Mouse (Mus musculus) layer of hippocampus, adult 11-12 months (tissue): ENCODE measurements around the gene Crb3.

Experiments
- DNase-seq: peaks from one replicate; pipeline ENCODE4 v3.0.0; 2022; ENCODE audit warnings: low spot score

Gene Crb3

DNA sequence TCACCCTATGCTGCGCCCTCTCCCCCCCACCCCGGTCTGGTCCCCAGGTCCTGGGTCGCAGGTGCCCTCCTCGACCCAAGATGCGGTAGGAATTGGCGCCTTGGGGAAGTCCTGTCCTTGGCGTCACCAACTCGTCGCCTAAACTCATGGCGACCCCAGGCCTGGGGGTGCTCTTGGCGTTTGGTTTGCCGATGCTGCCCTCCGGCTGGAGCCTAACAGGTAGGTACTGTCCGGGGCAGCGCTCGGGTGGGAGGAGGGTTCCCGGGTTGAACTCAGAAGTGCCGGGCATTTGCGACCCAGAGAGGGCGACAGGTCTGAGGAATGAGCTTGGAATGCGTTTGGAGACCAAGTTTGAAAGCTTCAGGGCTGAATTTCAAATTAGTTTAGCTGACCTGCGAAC is 3.6 kb downstream of the Crb3 start:
- DNase-seq, result no peak

DNA sequence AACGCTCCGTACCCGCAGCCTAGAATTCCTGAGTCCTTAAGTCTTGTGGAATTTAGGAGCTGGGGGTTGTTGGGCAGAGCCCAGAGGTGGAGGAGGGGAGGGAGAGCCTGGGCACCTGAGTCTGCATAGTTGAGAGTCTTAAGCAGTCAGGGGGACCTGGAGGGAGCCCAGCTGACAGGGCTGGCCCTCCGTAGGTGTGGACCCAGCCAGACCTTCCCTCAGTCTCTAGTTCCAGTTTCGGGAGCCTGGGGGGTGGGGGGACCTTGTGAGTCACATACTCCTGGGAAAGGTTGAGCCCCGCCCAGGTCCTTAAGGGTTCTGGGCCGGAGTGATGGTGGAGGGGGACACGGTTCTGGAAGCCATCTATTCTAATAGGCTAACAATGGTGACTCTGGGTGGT is 4.1 kb downstream of the Crb3 start:
- DNase-seq, result no peak

DNA sequence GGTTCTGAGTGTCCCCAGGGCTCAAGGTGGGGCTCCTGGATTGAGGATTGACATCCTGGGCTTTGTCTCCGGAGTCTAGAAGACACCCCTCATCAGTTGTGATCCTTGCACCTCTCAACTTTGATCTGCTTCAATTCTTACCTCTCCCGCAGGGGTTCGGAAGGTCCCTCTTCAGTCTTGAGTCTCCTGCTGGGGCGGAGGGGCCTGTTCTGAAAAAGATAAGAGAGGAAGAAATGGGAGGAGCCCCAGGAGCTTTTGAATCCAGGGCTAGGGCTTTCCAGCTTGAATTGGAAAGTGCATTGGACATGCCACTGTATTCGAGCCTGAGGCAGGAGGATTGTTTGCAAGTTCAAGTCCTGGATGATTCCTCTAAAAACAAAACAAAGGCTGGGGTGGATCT is 8.0 kb downstream of the Crb3 start:
- DNase-seq, result no peak

DNA sequence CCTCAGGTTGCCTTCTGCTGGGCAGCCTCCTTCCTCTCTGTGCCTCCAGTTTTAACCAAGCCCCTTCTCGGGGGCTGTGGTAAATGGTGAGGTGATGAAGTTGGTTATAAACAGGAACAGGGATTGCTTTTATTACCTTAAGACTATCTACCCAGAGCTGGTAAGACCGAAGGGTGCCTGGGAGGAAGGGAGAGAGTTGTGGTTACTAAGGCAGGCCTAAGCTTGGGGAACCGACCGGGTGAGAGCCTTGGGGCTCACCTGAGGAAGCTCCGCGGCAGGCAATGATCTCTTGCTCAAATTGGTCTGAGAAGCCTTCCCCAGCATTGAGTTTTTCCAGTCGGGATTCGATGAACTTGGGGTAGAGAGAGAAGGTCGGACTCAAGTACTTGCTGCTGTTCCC is 11.4 kb downstream of the Crb3 start:
- DNase-seq, result no peak

DNA sequence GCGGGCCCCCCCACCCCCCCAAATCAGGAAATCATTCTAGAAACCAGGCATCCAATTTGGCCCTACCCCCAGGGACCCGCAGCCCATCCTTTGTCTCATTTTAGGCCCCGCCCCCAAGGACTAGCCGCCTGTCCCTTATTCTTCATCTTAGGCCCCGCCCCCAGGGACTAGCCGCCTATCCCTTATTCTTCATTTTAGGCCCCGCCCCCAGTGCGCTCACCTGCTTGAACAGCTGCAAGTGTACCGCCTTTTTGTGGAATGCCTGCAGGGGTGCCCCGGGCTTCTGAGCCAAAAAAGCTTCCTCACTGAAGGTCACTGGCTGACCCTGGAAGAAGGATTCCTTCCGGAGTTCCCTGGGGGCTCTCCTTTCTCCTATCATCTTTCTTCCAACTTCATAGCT is 11.8 kb downstream of the Crb3 start:
- DNase-seq, result no peak

DNA sequence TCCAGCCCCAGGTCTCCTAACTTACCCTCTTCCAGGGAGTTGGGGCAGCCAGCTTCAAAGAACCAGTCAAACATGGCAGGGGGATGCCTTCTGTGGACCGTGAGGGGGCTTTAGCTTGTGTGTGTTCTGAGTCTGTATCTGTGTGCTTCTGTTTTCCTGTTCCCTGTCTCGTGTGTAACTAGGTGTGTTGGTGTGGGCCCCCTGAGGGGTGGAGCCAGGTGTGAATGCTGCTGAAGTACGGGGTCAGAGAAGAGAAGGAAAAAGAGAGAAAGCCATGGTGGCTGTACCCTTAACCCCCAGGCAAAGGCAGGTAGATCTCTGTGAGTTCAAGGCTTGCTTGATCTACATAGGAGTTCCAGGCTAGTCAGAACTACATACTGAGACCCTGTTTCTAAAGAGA is 18.0 kb downstream of the Crb3 start:
- DNase-seq, result no peak

DNA sequence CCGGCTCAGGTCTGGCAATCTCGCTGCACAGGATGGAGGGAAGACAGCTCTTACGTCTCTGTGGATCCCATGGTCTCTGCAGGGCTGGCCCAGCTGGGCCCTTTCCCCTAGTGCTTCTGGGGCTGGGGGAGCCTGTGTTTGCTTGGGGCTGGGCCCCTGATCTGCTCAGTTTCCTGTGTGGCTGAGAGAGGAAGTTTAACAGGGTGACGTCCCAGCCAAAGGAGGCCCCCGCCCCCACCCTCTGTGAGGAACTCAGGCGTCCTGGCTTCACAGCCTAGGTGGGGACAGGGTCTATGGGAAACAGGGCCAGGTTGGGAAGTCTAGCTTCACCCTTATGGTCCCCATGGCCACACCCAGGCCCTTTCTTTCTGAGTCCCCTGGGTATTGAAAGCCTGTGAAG is 19.4 kb downstream of the Crb3 start, which contains the start of gene Dennd1c:
Gene Dennd1c, minus strand, starts transcription at position 179 of the 400 bp plus-strand sequence.
- no peak for DNase-seq

DNA sequence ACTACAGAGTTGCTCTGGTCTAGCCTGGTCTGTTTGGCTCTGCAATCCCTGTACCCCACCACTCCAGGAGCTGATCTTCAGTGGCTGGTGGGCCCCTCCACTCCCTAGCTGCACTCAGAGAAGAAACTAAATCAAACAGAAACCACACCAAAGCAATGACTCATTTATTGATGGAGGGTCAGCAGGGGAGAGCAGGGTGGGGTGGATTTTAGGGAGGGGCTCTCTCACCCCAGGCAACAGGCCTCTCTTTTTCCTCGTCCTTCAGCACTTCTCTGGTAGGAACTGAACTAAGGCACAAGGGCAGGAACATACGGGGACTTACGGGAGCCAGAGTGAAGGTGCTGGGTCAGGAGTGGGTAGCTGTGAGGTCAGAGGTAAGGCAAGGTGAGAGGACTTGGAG is 21.0 kb downstream of the Crb3 start:
- DNase-seq, result no peak

DNA sequence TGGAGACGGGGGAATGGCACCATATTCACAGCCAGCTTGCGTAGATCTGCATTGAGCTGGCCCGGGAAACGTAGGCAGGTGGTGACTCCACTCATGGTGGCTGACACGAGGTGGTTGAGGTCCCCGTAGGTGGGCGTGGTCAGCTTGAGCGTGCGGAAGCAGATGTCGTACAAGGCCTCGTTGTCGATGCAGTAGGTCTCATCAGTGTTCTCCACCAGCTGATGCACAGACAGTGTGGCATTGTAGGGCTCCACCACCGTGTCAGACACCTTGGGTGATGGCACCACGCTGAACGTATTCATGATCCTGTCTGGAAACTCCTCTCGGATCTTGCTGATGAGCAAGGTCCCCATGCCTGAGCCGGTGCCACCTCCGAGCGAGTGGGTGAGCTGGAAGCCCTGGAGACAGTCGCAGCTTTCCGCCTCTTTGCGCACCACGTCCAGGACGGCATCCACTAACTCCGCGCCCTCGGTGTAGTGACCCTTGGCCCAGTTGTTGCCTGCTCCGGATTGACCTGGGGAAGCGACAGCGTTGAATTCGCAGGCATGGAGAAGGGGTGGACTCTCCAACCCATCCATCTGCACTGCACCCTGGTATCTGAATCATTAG is 22.4 kb downstream of the Crb3 start:
- DNase-seq, result no peak

DNA sequence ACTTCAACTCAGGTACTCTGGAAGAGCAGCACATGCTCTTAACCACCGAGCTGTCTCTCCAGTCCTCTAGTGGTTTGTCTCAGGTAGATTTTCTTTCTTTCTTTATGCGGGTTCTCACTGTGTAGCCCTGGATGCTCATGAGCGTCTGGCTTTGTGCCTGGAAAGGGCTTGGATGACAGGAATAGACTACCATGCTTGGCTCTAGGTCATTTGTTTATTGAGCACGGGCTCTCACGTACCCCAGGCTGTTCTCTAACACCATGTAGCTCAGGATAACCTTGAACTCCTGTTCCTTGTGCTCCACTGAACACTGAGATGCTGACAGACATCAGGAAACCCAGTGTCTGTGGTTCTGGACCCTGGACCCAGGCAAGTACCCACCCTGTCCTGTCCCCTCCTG is 23.6 kb downstream of the Crb3 start:
- DNase-seq, result no peak

DNA sequence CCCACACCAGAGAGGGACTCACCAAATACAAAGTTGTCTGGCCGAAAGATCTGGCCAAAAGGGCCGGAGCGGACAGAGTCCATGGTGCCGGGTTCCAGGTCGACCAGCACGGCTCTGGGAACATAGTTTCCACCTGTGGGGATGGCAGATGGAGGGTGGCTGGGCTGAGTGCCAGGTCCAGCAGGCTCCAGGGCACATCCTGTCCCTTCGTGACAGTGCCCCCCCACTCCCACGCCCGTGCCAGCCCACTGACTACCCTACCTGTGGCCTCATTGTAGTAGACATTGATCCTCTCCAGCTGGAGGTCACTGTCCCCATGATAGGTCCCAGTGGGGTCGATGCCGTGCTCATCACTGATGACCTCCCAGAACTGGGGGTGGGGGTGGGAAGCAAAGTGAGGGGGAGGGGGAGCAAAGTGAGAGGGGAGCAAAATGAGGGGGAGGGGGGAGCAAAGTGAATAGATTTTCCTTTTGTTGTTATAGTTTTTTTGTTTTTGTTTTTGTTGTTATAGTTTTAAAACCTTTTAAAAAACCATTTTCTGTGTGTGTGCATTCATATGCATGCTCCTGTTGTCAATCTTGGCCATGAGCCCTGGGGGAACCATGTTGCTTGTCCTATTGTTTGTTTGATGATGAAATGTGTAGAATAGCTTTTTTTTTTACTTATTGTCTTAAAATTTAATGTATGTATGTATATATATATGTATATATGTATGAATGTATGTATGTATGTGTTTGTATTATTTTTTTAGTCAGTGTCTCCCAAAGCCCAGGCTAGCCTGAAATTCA is 27.3 kb downstream of the Crb3 start:
- peak; percentile 42 for DNase-seq

DNA sequence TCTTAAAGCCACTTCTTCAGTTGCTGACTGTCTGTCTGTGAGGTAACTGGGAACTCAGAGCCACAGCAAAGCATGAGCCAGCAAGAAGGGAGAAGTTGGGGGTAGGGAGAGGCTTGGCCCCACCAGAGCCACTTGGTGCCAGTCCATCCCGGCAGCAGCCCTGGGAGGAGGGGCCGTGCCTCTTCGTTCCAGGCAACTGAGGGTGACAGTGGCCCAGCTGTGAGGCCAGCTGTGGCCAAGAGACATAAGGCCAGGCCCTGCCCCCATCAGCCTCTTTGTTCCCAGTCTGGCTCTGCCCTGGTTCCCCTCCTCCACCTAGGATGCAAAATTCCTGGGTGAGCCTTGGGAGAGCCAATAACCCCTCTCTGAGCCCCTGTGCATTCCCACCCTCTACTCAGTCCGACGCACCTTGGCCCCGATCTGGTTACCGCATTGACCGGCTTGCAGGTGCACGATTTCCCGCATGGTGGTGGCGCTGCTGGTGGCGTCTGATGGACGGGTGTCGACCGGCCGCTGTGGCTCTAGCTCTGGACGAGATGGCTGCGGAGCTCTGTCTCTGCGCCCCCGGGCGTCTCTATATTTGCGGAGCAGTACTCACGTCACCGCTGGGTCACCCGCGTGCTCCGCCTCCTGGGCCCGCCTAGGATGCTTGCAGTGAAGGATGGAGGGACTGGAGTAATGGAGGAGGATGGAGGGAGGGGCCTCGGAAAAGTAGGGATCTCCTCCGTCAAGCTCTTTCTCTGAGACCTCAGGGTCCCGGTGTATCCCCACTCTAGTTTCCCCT is 28.3 kb downstream of the Crb3 start, which contains the start of gene Tubb4a:
Gene Tubb4a, minus strand, starts transcription at position 734 of the 784 bp plus-strand sequence.
- peak; percentile 89 for DNase-seq

DNA sequence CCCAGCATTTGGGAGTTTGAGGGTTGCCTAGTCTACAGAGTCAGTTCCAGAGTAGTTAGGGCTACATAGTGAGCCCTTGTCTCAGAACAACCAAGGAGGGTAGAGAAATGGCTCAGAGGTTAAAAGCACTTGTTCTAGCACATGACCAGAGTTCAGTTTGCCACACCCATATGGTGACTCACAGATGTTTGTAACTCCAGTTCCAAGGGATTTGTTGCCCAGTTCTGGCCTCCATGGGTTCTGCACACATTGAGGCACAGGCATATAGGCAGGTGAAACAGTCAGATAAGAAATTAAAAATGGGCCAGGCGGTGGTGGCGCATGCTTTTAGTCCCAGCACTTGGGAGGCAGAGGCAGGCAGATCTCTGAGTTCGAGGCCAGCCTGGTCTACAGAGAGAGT is 35.3 kb downstream of the Crb3 start:
- no peak for DNase-seq

DNA sequence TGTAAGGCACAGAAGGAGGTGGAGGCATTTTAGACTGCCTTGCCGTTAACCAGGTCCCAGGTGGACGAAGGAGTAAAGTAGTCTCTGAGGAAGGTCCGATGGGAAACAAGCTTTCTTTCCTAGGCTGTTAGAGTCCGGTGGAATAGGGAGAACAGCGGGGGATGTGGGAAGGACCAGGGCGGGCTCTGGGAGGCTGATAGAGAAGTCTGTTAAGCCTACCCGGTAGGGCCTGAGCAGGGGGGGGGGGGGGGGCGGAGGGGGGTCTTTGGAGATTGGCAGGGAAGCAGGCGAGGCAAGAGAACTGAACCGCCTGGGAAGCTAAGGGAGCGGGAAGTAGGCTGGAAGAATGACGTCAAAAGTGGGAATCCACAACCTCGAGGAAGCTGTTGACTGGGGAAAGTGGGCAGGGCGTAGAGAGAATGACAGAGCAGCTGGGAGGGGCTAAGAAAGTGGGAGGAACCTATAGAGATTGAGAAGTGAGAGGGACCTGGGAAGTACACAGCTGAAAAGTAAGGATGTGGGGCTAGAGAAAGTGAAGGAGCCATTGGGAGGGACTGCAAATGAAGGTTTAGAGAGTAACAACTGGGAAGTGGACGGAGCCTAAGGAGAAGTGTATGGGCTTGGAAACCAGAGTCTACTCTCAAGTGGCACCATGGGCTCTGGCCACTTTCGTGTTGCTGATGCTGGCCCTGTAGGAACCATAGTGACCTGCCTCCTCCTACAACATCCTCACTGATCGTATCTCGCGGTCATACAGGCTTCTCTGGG is 37.1 kb downstream of the Crb3 start:
- DNase-seq, result no peak

DNA sequence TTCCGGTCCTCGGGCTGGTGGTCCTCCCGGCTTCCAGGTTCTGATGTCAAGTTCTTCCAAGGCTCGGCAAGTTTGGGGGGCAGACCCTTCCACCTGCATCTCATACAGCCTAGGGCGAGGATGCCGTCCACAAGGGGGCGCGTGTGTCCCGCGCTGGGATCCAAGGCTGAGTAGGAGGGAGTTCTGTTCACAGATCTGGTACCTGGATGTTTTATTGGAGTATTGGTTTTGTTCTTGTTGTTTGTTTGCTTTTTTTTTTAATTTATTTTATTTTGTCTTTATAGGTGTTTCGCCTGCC is 37.7 kb downstream of the Crb3 start:
- peak; percentile 90 for DNase-seq

DNA sequence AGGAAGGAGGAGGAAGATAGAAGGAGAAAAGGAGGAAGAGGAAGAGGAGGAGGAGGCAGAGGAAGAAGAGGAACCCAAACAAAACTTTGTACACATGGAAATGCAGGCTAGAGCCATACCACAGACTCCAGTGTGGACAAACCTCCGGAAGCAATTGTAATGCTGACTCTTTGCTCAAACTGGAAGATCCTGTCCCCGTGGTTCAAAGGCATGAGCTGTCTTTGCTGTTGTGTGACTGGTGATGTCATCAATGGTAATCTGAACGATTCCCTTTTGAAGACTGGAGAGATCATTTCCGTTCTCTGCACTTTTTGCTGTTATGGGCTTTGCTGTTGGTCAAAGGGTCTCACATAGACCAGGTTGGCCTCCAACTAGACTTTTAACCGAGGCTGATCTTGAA is 39.4 kb downstream of the Crb3 start:
- no peak for DNase-seq

DNA sequence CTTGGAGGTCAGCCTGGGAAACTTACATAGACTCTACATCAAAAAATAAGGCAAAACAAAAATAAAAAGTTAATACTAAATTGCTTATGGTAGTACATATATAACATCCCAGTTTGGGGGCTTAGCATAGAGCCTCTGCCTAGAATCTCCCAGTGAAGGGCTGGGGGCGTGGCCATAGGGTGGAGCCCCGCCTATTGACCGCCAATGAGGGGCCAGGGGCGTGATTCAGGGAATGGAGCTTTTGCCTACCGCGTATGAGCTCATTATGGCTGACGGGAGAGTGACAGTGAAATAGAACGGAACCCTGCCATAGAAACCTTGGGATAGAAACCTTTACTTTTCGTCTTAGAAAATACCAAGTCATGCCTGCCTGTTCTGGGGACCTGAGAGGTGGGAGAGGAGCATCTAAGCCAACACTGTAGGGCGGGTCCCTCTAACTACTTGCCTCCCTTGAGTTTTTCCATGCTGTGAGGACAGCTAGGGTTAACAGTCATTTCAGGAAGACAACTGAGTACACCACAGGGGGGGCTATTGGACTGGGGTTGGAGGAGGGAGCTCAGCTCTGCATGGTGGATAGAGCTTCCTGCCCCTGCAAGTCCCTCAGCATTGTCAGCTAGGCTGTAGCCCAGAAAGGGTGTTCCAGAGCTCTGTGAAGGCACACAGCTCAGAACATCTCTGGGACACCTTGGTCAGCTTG is 40.9 kb downstream of the Crb3 start:
- DNase-seq, result no peak

DNA sequence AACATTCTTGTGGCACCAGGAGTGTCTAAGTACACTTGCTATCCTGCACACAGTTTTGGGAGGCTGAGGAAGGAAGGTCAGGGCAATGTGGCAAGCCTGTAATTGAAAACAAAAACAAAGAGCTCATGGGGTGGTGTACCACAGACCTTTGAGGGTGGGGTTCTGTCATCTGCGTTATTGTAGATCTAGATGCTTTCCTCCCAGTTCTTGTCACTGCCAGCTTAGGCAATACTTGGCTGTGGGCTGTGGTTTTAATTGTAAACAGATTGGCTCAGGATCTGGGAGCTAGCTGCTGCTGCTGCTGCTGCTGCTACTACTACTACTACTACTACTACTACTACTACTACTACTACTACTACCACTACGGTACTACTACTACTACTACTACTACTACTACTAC is 43.4 kb downstream of the Crb3 start:
- no peak for DNase-seq

DNA sequence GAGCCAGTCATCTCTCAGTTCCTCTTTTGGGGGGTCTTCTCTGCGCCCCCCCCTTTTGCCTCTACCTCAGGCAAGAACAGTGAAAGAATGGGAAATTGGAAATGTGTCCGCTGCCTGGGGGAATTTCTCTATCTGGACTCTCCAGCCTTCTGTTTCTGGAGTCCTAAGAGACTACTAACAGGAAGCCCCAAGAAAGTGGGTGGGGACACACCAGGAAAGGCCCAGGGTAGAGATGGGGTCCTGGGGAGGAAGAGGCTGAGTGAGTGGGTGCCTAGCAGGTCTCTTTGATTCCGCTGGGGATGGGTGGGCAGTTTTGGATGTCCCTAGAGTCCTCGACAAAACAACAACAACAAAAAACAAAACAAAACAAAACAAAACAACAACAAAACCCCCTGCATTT is 45.6 kb downstream of the Crb3 start:
- no peak for DNase-seq

DNA sequence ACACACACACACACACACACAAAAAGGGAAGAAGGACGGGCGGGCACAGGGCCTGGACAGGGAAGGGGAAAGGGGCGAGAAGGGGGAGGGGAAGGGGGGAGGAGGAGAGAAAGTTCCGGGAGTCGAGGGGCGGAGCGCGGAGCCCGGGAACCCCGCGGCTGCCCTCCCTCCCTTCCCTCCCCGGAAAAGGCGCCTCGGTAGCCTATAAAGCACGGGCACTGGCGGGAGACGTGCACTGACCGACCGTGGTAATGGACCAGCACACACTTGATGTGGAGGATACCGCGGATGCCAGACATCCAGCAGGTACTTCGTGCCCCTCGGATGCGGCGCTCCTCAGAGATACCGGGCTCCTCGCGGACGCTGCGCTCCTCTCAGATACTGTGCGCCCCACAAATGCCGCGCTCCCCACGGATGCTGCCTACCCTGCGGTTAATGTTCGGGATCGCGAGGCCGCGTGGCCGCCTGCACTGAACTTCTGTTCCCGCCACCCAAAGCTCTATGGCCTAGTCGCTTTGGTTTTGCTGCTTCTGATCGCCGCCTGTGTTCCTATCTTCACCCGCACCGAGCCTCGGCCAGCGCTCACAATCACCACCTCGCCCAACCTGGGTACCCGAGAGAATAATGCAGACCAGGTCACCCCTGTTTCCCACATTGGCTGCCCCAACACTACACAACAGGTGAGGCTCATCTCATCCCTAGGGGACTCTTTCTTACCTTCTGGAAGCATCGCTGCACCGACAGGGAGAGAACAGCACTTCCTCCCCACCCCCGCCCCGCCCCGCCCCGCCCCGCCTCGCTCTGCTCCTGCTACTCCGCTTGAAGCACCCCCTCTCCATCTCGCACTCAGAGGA is 46.5 kb downstream of the Crb3 start, which contains the start of gene Tnfsf9:
Gene Tnfsf9, plus strand, starts transcription at position 145 of the 854 bp plus-strand sequence.
- DNase-seq, result no peak

DNA sequence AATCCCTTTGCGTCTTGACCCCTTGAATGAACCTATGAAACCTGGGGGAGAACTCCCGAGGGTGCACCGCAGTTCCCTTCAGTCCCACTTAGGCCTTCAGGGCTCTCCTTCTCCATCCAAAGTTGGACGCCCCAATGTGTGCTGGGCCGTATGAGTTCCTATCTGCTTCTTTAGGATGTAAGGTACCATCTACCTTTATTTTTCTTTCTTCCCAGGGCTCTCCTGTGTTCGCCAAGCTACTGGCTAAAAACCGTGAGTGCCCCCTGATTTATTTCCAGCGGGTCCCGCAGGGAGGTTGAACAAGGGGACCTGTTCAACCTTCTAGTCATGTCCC is 47.1 kb downstream of the Crb3 start:
- DNase-seq, result no peak
